9 mouse cellular contexts compared by ENCODE assay signal in the genomic region with DNA sequence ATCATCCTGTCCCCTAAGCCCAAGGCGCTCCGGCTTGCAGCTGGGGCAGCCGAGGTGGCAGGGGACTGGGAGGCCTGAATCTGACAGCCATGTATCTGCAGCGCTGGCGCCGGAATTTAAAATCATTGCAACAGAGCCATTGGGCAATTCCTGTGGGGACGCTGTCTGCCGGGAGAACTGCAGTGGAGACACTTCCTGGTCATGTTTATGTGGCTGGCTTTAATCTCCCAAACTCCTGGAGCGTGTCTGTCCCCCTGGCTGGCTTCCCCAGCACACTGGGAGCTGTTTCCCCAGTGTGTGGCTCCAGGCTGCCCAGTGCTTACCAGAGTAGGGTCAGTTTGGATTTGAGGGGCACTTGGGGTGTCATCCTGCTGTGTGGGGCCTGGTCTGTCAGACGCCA.
DNase-seq lines count a peak whose midpoint lies in the region; ATAC-seq and TF ChIP-seq lines count a peak whose summit lies in the region.
"Had no signal": no experiment of that assay in that cellular context is flagged by ENCODE, and none has a peak within 500 bp of the region (broad histone marks: within the 10 kb centered on the region; RNA-seq: fewer than 3 reads in every experiment).

No protein-coding gene starts in this region.

- H3K9me3 ChIP-seq in intestine, postnatal 0 days (ENCODE audit: control insufficient read depth), result no peaks in the 10 kb centered on the region
- no peaks in the 10 kb centered on the region; the same call in 1 of the 2 replicates for H3K9me3 ChIP-seq in lung, embryonic 15.5 days
- no peaks in the 10 kb centered on the region for H3K9me3 ChIP-seq in forebrain, embryonic 15.5 days
- H3K9me3 ChIP-seq: liver, embryonic 13.5 days had no signal

- no peak overlapping the region for H3K27ac ChIP-seq in intestine, postnatal 0 days (ENCODE audit: low read depth, low read length)
- peak overlapping the region; percentile 81 for H3K27ac ChIP-seq in lung, embryonic 15.5 days
- H3K27ac ChIP-seq in forebrain, embryonic 15.5 days (replicated peaks), result no peak overlapping the region
- H3K27ac ChIP-seq: liver, embryonic 13.5 days had no signal

- no peak overlapping the region for H3K4me2 ChIP-seq in intestine, postnatal 0 days (replicated peaks; ENCODE audit: low read depth)
- H3K4me2 ChIP-seq in lung, embryonic 15.5 days, result no peak overlapping the region
- no peak overlapping the region for H3K4me2 ChIP-seq in forebrain, embryonic 15.5 days (replicated peaks)
- H3K4me2 ChIP-seq: liver, embryonic 13.5 days had no signal

- no peak overlapping the region for H3K4me3 ChIP-seq in intestine, postnatal 0 days (ENCODE audit: low read depth, low read length)
- H3K4me3 ChIP-seq in lung, embryonic 15.5 days, result no peak overlapping the region
- H3K4me3 ChIP-seq in forebrain, embryonic 15.5 days, result no peak overlapping the region
- H3K4me3 ChIP-seq: liver, embryonic 13.5 days had no signal

- H3K36me3 ChIP-seq in intestine, postnatal 0 days (ENCODE audit: control insufficient read depth, insufficient read depth), result no peaks in the 10 kb centered on the region
- no peaks in the 10 kb centered on the region for H3K36me3 ChIP-seq in lung, embryonic 15.5 days
- no peaks in the 10 kb centered on the region for H3K36me3 ChIP-seq in forebrain, embryonic 15.5 days
- H3K36me3 ChIP-seq: liver, embryonic 13.5 days had no signal

- H3K27me3 ChIP-seq in intestine, postnatal 0 days (replicated peaks; ENCODE audit: control insufficient read depth, insufficient read depth, low read length), result no peaks in the 10 kb centered on the region
- no peaks in the 10 kb centered on the region for H3K27me3 ChIP-seq in lung, embryonic 15.5 days
- H3K27me3 ChIP-seq in forebrain, embryonic 15.5 days, result 0 out of 2 replicates have a peak, but pooled peaks cover 6% of the 10 kb centered on the region
- H3K27me3 ChIP-seq: liver, embryonic 13.5 days had no signal

- H3K9ac ChIP-seq in intestine, postnatal 0 days (ENCODE audit: low read depth, low read length), result no peak overlapping the region
- H3K9ac ChIP-seq in lung, embryonic 15.5 days, result no peak overlapping the region
- H3K9ac ChIP-seq in forebrain, embryonic 15.5 days (replicated peaks), result no peak overlapping the region
- H3K9ac ChIP-seq: liver, embryonic 13.5 days had no signal

- peak; percentile 85 for DNase-seq in adrenal gland, postnatal 10 days
- peak; percentile 44 to 65 for DNase-seq in gastrocnemius, adult 8-10 months (ENCODE audit: low spot score in 2 of 2)
- no peak for DNase-seq in cerebellum, adult 11 months
- DNase-seq in thymus, postnatal 10 days (ENCODE audit: low spot score in 2 of 2), result no peak
- DNase-seq in layer of hippocampus, postnatal 36 days, result no peak
- DNase-seq: liver, embryonic 13.5 days had no signal

- WGBS in intestine, postnatal 0 days, result 21% methylated on average over 10 of the region's 10 CpGs
- WGBS in lung, embryonic 15.5 days, result 20% methylated on average over 10 of the region's 10 CpGs
- 67% methylated on average over 10 of the region's 10 CpGs for WGBS in forebrain, embryonic 15.5 days

- ATAC-seq in intestine, postnatal 0 days, result peak; percentile 31; the same call in 1 of the 2 replicates
- peak; percentile 68 for ATAC-seq in lung, embryonic 15.5 days (ENCODE audit: borderline replicate concordance, extremely low read depth, low FRiP score, low TSS enrichment)
- ATAC-seq in forebrain, embryonic 15.5 days (replicated peaks), result no peak

- H3K4me1 ChIP-seq in intestine, postnatal 0 days (replicated peaks; ENCODE audit: control insufficient read depth, insufficient read depth, low read length), result peaks cover 10% of the 10 kb centered on the region; the same call in 1 of the 2 replicates
- peaks cover 24% of the 10 kb centered on the region for H3K4me1 ChIP-seq in lung, embryonic 15.5 days
- no peaks in the 10 kb centered on the region for H3K4me1 ChIP-seq in forebrain, embryonic 15.5 days

- peak; percentile 52 for TF ChIP-seq CTCF in intestine, postnatal 0 days (IDR thresholded peaks at IDR 0.05; ENCODE audit: low read depth)

Comparison
In these comparisons a context has a peak if more than half of its experiments do, and no peak if none do; other contexts are left out.
1. DNase-seq: peak in adrenal gland, postnatal 10 days (single experiment) and gastrocnemius, adult 8-10 months (2 of 2); none in cerebellum, adult 11 months (single experiment), thymus, postnatal 10 days (0 of 2) and layer of hippocampus, postnatal 36 days (0 of 2).